Mouse (Mus musculus) activated CD4-positive, CD25-positive, alpha-beta regulatory T cell, adult 9 weeks (primary cell): ENCODE results near the gene Slc25a51. TPM values are rescaled to one million over a fixed set of nuclear protein-coding genes. Genes with fewer than 3 reads are reported as not detected.

Source experiments
- polyA plus RNA-seq: library from polyadenylated mRNA; unstranded; fragments of 100-300 nt; shearing (Covaris generic); gene quantifications from one replicate; pipeline ENCODE4 v1.2.1, GENCODE M21; 2017

The Slc25a51 gene
- 33.8 TPM for polyA plus RNA-seq

DNA sequence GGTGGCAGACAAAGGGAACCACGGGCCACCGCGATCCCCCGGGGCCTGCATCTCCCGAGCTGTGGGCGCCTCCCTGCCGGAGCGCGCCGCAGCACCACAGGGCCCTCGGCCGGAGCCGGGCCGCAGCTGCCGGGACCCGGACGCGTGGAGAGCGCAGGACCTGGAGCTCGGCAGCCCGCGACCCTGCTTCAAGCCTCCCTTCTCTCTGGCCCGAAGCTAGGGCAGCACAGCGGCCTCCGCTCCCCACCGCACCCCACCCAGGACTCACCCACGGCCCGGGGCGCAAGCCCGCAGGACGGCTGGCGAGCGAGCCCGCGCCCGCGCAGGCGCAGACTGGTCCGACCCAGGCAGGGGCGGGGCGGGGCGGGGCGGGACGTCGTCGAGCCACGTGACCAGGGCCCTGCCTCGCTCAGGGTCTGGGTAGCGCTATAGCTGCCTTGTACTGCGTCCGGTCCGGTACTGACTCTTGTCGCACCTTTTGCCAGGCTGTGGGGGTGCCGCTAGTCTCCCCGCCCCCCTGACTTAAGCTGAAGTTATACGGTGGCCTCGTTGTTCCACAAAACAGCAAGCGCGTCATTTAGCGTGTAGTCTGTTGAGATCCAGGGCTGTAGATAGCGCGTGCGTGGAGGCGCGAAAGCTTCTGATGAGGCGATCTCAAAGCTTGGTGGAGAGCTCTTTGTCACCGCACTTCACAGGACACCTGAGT is at the start of gene Slc25a51:
Gene Slc25a51 (minus strand): TSS at position 340 of the 706 bp plus-strand sequence.

Other genes starting within 250 kb of the Slc25a51 start
- not detected for gene Frmpd1, start 223.9 kb downstream of the Slc25a51 start, polyA plus RNA-seq
- 18.9 TPM for gene Trmt10b, start 111.6 kb downstream of the Slc25a51 start, polyA plus RNA-seq
- gene Dcaf10, start 66.7 kb downstream of the Slc25a51 start, polyA plus RNA-seq, result 1.3 TPM
- gene Exosc3, start 66.0 kb downstream of the Slc25a51 start, polyA plus RNA-seq, result 89.6 TPM
- 0.34 TPM for gene Shb, start 123.7 kb upstream of the Slc25a51 start, polyA plus RNA-seq